Mouse (Mus musculus): Measurements from ENCODE around the gene Skint1.

The Skint1 gene

GRCm38 (mm10) chr4:112005969-112006368 is at the start of gene Skint1:
Gene Skint1 (plus strand): TSS chr4:112006269.
- no peak for DNase-seq (ENCODE audit: low read depth, low spot score)

DNA sequence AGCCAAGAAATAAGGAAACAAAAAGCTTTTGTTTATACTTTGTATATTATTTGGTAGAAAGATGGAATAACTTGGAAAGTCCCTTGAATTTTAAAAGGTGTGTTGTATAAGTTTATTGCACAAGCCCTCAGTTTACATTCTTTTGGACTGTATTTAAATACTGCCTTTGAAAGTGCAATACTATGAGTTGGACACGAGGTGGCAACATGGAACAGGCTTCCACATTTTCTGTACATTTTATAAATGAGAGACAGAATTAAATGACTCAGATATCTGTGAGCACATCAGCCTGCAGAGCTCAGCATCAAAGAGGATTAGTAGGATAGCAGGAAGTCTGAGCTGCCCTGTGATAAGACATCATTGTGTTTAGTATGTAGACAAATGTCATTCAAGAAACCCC is 44.8 kb upstream of the Skint1 start:
- peak; percentile 20 for DNase-seq (ENCODE audit: low read depth, low spot score)

- DNase-seq (ENCODE audit: low read depth, low spot score): peak; percentile 40
Observed at GRCm38 (mm10) chr4:111963241-111963640, 42.8 kb upstream of the Skint1 start.

GRCm38 (mm10) chr4:111963669-111964068 is 42.4 kb upstream of the Skint1 start:
- no peak for DNase-seq (ENCODE audit: low read depth, low spot score)

GRCm38 (mm10) chr4:111972623-111973022 is 33.4 kb upstream of the Skint1 start, which contains the start of gene Skint7:
Gene Skint7 (plus strand): TSS chr4:111972923.
- no peak for DNase-seq (ENCODE audit: low read depth, low spot score)

DNA sequence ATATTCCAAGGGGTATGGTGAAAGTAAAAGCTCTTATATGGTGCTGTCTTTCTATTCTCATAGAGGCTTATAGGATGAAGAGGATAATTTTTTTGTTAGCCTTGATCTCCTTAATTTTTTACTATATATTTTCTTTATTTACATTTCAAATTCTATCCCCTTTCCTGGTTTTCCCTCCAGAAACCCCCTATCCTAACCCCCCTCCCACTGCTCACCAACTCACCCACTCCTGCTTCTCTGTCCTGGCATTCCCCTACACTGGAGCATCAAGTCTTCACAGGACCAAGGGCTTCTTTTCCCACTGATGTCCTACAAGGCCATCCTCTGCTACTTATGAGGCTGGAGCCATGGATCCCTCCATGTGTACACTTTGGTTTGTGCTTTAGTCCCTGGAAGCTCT is 65.6 kb downstream of the Skint1 start, which contains the start of gene Skint4:
TSS of gene Skint4 (plus strand) at position 301 of the 400 bp plus-strand sequence.
- no peak for DNase-seq (ENCODE audit: low read depth, low spot score)
